Mouse (Mus musculus) G1E-ER4 (cell line): ENCODE measurements around the gene Rsl24d1. TPM values are rescaled to one million over a fixed set of nuclear protein-coding genes. Genes with fewer than 3 reads are reported as not detected.

ENCODE experiments used
- GATA1 ChIP-seq: IDR thresholded peaks from one replicate; pipeline ENCODE4 v1.8.0; 2012; ENCODE audit warnings: low read length, inconsistent platforms
- polyA plus RNA-seq: library from polyadenylated mRNA; stranded (reverse); fragments of >175 nt; gene quantifications from 2 replicates; pipeline ENCODE4 v1.2.3, GENCODE M21; 2012

The Rsl24d1 gene
- 4.1 and 52.1 TPM in 2 replicates for polyA plus RNA-seq

DNA sequence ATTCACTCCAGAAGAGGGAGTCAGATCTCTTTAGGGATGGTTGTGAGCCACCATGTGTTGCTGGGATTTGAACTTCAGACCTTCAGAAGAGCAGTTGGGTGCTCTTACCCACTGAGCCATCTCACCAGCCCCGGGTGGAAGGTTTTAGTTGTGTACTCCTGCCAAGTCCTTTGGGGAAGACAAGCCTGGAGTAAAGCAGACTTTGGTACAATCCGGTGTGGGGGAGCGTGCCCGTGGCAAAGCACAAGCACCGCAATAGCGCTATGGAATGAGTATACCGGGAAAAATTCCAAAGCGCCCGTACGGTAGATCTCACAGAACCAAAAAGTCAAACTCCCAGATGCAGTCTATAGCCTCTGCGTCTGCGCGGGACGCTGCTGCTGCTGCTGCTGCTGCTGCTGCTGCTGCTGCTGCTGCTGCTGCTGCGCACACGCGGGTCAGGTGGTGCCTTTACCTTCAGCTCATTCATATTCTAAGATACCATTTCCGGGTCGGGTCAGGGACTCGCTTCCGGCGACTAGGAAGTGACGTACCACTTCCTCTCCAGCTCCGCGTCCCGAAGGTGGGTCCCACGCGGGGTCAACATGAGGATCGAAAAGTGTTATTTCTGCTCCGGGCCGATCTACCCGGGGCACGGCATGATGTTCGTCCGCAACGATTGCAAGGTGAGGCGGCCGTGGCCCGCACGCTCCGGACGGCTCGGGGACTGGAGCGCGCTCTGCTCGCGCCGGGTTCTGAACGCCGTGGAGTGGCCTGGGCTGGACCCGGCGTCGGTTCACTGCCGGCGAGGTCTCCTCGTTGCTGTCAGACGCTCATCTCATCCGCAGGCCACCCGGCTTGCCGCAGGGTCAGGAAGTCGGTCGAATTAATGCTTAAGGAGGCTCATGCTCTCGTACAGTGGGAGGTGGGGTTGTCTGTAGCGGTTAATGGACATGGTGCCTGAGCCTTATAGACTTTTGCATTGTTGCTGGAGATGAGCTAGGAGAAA, at the start of gene Rsl24d1:
Gene Rsl24d1, plus strand, starts transcription at position 508 of the 988 bp plus-strand sequence.
- TF ChIP-seq GATA1: no peak

DNA sequence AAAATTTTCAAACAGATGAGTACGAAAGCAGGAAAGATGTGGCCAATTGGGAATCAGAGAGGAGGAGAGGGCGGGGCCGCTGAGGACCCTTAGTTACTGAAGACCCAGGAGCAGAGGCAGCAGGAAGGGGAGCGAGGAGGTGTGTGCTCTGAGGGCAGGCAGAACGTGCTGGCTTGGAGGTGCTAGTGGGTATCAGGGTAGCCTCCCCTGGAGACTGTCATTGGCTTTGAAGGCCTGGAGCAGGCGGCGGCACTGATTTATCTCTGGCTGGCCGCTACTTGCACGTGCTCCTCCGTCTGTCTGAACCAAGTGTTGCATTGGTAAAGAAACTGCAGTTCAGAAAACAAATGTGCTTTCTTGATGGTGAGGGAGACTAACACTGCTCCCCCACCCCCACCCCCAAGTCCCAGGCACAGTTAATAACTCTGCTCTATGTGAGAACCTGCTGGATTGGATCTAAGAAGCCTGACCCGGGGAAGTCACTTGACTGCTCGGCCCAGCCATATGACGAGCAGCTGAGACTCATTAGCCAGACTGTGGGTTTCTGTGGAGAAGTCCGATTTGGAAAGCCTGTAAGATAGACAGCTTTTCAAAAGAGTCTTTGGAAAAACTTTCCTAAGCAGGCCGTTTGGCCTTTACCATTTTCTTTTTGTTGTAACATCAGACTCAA, 49.5 kb upstream of the Rsl24d1 start:
- no peak for TF ChIP-seq GATA1

DNA sequence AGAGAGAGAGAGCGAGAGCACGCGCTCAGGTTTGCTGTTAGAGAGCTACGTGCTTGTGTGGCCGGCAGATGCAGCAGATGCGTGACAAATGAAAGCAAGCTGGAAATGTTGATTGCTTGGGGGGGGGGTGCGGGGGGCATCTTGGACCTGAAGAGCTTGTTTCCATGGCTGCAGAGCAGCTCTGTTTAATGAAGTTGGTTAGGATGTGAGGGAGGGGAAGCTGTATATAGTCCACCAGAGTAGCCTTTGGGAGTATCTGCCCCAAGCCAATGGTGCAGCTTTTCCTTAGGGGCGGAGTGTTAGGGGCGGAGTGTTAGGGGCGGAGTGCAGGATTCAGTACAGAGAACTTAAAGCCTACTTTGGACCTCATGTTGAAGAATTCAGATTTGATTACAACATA, 46.1 kb upstream of the Rsl24d1 start:
- TF ChIP-seq GATA1: no peak

DNA sequence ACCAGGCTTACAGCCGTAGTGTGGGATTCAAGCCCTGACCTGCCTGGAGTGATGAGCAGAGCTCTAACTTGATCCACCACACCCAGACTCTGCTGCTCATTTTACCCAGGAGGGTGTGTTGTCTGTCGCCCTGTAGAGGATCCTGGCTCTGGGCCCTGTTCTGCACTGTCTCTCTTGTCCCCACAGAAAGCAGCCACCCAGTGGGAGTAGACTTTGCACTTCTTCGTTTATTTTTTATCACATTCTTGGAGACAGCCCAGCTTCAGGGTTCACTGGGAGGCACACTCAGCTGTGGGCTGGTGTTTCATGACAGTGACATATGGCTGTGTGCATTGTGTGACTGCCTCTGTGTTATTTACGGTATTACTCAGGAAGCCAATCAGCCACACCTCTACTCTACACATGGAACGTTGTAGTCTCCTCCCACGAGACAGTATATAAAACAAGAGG, 45.0 kb upstream of the Rsl24d1 start:
- no peak for TF ChIP-seq GATA1

DNA sequence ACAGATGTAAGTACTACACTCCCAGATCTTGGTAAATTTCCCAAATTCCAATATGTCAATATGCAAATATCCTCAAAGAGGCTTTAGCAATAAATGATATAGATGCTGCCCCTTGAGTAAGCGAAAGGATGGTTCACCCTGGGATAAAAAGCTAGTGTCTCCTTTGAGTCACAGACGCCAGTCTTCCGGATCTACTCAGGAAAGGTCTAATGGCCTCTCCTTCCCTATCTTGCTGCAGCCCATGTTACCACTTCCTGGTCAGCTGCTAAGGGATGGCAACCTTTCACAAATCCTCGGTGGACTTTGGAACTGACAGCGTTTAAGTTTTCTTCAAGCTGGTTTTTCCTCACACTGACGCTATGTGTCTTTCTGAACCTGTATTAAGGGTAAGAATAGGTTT, 44.5 kb upstream of the Rsl24d1 start:
- TF ChIP-seq GATA1: no peak

DNA sequence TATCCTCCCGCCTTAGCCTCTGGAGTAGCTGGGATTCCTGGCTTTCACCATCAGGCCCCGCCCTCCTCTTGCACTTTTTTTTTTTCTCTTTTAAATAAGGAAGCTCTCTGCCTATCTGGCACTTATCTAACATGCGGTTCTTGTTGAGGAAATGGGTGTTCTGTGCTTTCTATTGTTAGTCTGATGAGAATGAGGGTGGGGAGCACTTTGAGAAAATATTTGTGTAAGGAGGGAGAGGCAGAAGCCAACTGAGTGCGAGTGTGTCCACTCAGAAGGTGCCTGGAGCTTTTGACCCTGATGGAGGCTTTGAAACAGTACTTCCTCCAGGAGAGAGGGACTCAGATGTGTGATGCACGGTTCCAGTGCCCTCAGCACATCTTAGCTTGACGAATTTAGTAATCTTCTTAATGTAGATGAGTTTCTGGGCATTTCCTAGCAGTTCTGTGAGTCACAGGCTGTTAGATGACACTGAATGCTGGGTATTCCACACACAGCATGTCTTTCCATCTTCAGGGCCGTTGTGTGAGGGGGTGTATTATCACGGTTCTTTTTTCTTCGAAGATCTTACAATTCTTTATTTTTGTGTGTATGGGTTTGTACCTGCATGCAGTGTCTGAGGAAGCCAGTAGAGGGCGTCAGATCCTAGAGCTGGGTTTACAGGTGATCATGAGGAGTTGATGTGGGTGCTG, 42.1 kb upstream of the Rsl24d1 start:
- TF ChIP-seq GATA1: no peak

GRCm38 (mm10) chr9:73072426-73072825, 40.8 kb upstream of the Rsl24d1 start:
- no peak for TF ChIP-seq GATA1

- TF ChIP-seq GATA1: no peak
These were observed 40.1 kb upstream of the Rsl24d1 start for GRCm38 (mm10) chr9:73073169-73073568.

DNA sequence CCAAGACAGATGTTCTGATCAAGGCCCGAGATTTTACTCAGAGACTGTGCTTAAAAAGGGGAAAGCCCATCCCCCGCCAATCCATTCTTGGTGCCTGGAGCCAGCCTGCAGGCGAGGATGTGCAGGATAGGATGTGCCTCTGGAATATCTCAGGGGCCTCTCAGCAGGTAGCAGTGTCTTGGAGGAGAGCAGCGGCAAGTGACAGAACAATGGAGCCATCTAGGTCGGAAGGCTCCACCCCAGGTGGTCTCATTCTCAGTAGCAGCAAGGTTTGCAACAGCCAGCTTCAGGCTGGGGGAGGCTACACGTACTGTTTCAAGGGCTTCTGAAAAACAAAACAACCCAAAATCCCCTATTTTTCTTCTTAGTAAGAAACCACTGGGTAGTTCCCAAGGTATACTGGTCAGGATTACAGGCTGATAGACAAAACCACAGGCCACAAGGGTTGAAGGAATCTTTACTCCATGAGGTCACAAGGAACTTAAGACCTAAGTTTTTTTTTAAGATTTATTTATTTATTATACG, 33.4 kb upstream of the Rsl24d1 start:
- TF ChIP-seq GATA1: no peak

- TF ChIP-seq GATA1: no peak
These were observed 30.8 kb upstream of the Rsl24d1 start for GRCm38 (mm10) chr9:73082291-73083000.

GRCm38 (mm10) chr9:73083956-73084355, 29.3 kb upstream of the Rsl24d1 start:
- no peak for TF ChIP-seq GATA1

- TF ChIP-seq GATA1: peak; percentile 19
These were observed 27.4 kb upstream of the Rsl24d1 start for GRCm38 (mm10) chr9:73085845-73086244.

DNA sequence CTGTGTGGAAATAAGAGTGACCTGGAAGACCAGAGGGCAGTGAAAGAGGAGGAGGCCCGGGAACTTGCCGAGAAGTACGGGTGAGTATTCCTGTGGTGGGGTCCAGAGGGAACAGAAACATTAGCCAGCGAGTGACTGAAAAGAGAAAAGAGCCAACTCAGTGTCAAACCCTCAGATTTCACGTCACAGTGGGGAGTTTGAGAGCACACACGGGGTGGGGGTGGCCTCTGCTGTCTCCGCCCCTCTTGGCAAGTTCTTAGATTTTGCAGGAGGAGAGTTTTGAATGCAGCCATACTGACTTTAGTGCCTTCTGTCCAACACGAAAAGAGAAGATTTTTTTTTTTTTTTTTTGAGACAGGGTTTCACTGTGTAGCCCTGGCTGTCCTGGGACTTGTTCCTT, 26.1 kb upstream of the Rsl24d1 start:
- no peak for TF ChIP-seq GATA1

GRCm38 (mm10) chr9:73087581-73087980, 25.6 kb upstream of the Rsl24d1 start:
- TF ChIP-seq GATA1: no peak
